Mouse (Mus musculus): ENCODE data around the gene Casc3.

DNA sequence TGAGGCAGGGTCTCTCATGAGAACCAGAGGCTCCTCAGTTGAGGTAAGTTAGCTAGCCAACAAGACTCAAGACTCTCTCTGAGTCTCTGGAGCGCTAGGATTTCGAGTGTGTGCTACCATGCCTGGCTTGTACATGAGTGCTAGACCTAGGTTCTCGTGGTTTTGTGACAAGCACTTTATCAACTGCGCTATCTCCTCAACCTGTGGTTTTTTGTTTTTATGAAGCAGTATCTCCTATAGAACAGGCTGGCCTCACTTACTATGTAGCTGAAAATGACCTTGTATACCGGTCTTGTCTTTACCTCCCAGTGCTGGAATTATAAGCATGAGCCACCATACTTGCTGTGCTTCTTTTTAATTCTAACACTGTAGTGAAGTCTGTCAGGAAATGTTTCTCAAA lies 16.3 kb downstream of the Casc3 start:
- no peak for TF ChIP-seq CTCF (IDR thresholded peaks at IDR 0.05; ENCODE audit: borderline replicate concordance, insufficient read depth, low read length)
- TF ChIP-seq POLR2A (IDR thresholded peaks at IDR 0.05; ENCODE audit: low read depth, low read length): no peak

Measured in embryonic fibroblast, embryonic 13.5 days (primary cell).